Mouse (Mus musculus) testis, adult 2 months (tissue): ENCODE measurements around the gene Vmn1r139.
"Not testable (repeated sequence)": the region's sequence is repeated elsewhere in the genome, so short reads cannot be mapped to it uniquely, and the experiment has no call there.

ENCODE experiments used
- CTCF ChIP-seq: fragments of 200-500 bp; IDR thresholded peaks from 2 replicates; pipeline ENCODE4 v1.5.1; 2012; ENCODE audit warnings: low read depth, mild to moderate bottlenecking, inconsistent platforms, low read length, moderate library complexity; ENCODE audit not compliant: control insufficient read depth, insufficient read depth, insufficient replicate concordance
- POLR2A ChIP-seq: fragments of 200-500 bp; IDR thresholded peaks from 2 replicates; pipeline ENCODE4 v1.6.1; 2012; ENCODE audit warnings: low read depth, mild to moderate bottlenecking, inconsistent platforms, low read length, moderate library complexity; ENCODE audit not compliant: control insufficient read depth

- TF ChIP-seq CTCF, POLR2A: not testable (repeated sequence)
These were observed 65.8 kb downstream of the Vmn1r139 start, which contains the start of gene Gm10666 for GRCm38 (mm10) chr7:22134641-22135040.
